Mouse (Mus musculus) megakaryocyte-erythroid progenitor cell, adult 5-6 weeks (primary cell): ENCODE data around the gene Syce3. TPM values are rescaled to one million over a fixed set of nuclear protein-coding genes. Genes with fewer than 3 reads are reported as not detected.

ENCODE experiments used
- ATAC-seq: replicated peaks from 2 replicates; pipeline ENCODE4 v1.8.0; 2016; ENCODE audit warnings: mild to moderate bottlenecking, inconsistent platforms; ENCODE audit not compliant: severe bottlenecking, poor library complexity, low FRiP score, low TSS enrichment
- total RNA-seq, 2 experiments: library from RNA; stranded (forward) in 1 of 2; stranded (reverse) in 1 of 2; fragments of 200-1000, 215-1000 nt in 1 of 2; fragments of >200 nt in 1 of 2; fragmentation: Nextera tagmentation in 1 of 2; gene quantifications; 2 replicates each; pipeline ENCODE4 v1.2.3; 2014 to 2017

Gene Syce3
- total RNA-seq, 2 experiments from 2014 or later: not detected

DNA sequence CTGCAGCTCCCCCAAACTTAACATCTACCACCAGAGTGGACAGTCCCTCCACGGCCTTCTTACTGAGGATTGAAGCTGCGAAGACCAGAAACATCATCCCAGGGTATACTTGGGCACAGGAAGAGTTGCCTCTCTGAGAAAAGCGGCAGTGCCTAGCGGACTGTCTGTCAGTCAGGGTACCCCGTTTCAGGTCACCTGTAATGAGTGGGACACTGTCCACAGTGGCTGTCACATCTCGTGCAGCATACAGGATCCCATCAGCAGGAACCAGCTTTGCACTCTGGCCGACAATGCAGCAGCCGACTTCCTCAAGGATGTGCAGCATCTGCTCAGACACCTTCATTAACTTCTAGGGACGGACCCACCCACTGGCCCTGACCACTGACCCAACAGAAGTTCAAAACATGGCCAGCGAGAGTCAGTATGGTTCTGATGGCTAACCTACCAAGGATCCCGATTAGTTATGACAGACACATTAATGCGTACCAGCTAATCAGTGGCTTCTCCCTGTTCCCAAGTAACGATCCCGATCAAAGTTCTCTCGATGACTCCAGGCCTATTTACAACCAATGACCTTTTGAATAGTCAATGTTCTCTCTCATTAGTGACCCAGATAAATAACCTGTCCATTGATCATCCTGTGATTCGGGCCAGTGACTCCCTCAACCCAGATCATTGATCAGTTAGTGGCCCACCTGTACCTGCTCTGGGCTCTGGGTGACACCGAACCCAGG lies 35.3 kb downstream of the Syce3 start:
- ATAC-seq: no peak

GRCm38 (mm10) chr15:89374340-89374739 lies 36.0 kb downstream of the Syce3 start:
- no peak for ATAC-seq

DNA sequence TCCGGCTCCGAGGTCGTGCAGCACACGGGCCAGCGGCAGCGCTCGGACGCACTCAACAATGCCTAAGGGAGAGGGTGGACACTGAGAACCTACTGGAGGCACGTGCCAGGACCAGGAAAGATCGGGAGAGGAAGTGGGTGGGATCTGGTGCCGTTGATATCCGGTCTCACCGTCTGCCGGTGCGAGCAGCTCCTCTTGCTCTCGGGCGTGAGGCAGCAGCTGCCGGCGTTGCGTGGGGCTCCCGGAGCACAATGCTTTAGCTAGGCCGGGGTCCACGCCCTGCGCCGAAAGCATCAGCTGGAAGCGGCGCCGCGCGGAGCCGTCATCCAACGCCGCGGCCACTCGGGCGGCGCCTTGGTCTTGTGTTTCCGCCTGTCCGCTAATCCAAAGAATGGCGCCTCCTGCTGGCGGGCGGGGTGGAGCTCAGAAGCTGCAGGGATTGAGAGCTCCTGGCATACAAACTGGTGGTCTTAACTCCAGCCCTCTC lies 36.5 kb downstream of the Syce3 start, which contains the start of gene Sco2:
Sco2 (minus strand) TSS at position 85 of the 487 bp plus-strand sequence.
- ATAC-seq: peak; percentile 34

DNA sequence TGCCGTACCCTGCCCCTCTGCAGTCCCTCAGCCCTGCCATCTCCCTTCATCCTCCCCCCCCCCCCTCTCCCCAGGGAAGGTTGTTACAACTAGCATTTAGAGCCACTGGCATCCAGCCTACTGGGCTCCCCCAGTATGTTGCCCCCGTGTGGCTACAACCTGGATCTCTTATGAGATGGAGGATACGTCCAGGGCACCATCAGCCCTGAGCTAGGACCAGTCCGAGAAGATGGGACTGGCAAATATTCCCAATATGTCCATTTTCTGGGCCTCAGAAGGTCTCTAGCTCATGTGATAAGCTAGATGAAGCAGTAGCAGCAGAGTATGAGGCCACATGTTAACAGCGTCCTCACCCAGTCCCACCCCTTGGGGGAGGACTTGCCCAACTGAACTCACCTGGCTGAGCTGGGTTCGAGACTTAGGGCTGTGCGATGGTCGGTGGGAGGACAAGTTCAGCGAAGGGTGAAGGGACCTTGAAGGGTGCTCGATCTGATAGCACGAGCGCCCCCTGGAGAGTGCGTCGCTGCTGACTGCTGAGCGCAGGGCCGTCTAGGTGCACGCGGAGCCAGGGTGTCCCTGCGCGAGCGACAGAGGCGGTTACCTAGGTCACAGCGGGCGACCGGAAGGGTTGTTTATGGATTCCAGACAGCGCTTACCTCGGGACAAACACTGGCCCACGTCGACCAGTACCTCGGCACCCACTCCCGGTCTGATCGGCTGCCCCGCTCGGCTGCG lies 37.1 kb downstream of the Syce3 start:
- peak; percentile 71 for ATAC-seq

GRCm38 (mm10) chr15:89372536-89372935 lies 37.8 kb downstream of the Syce3 start:
- no peak for ATAC-seq

GRCm38 (mm10) chr15:89372068-89372467 lies 38.2 kb downstream of the Syce3 start:
- ATAC-seq: no peak

DNA sequence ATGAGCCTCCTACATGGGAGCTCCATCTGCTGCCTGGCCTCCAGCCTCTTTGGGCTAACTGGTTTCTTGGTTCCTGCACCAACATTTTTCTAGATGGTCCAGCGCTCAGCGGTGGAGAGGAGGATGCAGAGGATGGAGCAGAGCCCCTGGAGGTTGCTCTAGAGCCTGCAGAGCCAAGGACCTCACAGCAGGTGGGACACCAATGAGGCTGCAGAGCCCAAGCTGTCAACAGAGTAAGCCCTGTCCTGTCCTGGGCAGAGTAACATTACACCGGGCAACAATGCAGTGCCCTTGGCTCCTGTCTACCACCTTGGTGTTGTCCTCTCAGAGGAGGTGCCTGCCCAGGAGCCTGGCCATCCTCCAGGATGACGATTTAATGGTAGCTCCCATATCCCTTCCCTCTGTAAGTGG lies 45.2 kb downstream of the Syce3 start:
- ATAC-seq: no peak

GRCm38 (mm10) chr15:89363051-89363450 lies 47.3 kb downstream of the Syce3 start:
- ATAC-seq: no peak

GRCm38 (mm10) chr15:89358784-89359183 lies 51.5 kb downstream of the Syce3 start:
- ATAC-seq: no peak

DNA sequence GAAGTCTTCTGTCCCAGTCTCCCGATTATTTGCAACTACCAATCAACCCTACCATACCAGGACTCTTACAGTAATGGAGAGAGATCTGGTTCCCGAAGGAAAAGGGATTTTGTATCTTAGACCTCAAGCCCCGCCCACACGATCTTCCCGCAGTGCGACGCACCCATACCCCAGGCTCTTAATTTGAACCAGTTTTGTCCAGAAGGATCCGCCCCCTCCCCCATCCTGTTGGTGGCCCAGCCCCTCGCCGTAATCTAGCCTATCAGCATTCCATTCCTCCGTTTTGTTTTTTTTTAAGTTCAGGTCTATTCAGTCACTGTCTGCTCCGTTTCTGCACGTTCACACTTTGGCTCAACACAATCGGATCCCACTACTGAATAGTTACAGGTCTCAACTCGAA lies 53.9 kb downstream of the Syce3 start:
- ATAC-seq: peak; percentile 56

- ATAC-seq: peak; percentile 74
These were observed 54.8 kb downstream of the Syce3 start, which contains the start of the genes Lmf2 and Ncaph2 for GRCm38 (mm10) chr15:89355241-89356187. Lmf2 (minus strand) TSS chr15:89355659. Ncaph2 (plus strand) TSS chr15:89355719.

DNA sequence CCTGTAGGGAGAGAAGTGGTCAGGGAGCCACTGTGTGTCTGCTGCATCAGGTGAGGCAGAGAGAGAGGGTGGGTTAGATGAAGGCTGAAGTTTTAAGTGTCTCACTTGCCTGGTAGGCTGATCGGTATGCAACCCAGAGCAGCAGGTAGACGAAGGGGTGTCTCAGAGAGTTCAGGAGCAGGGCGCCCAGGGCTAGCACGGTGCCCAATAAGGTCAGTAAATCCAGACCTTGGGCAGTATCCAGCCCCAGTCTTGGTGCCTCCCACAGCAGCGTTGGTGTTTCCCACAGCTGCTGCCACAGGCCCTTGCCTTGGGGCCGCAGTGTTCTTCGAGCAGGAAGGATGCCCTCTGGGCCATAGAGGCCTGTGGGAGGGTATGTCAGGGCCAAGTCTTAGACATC lies 55.8 kb downstream of the Syce3 start:
- no peak for ATAC-seq

DNA sequence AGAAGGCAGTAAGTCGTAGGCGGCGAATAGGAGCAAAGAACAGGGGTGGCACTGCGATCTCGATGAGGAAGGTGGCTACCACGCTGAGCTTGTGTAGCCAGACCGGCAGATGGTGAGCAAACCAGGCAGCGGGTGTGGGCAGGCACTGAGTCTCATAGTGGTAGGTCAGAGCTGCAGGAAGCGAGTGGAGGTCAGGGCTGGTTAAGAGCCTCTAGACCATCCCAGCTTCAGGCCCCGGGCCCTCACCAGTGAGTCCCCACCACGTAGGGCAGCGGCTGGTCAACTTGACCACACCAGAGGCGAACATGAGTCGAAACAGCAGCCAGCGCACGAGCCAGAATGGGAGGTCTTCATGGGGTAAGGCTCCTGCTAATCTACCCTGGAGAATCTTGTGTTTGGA lies 56.5 kb downstream of the Syce3 start:
- ATAC-seq: no peak

GRCm38 (mm10) chr15:89352795-89353194 lies 57.5 kb downstream of the Syce3 start:
- no peak for ATAC-seq

DNA sequence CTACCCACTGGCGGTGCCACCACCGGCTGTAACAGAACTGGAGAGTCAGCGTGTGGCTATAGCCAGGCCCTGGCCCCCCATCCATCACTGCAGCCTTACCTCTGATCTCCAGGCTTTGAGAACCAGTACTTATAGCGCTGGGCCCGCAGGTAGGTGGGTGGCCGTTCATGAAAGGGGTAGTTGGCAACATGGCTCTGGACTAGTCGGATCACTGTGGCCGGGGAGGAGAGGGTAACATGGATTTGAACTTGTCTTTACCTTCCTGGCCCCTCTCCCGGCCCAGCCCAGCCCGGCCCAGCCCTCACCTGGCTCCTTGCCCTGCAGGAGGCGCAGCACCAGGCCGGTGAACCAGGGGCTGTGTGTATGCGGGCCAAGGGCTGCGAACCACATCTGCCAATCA lies 58.2 kb downstream of the Syce3 start:
- ATAC-seq: no peak

DNA sequence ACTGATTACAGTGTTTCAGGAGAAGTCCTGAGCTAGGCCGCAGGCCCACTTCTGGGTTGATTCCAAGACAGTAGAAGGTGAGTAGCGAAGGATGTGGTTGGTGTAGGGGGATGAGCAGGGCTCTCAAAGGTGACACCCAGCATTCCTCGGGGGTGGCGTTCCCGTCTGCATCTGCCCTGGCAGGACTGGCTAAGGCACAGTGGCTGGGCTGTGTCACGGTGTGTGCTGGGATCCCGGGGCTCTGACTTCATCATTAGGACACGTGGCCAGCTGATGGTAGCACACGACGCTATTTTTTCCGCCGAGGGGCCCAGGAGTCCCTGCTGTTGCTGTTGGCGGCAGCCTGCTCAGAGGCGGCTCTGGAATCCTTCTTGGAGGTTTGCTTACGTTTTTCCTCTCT lies 59.0 kb downstream of the Syce3 start:
- no peak for ATAC-seq

DNA sequence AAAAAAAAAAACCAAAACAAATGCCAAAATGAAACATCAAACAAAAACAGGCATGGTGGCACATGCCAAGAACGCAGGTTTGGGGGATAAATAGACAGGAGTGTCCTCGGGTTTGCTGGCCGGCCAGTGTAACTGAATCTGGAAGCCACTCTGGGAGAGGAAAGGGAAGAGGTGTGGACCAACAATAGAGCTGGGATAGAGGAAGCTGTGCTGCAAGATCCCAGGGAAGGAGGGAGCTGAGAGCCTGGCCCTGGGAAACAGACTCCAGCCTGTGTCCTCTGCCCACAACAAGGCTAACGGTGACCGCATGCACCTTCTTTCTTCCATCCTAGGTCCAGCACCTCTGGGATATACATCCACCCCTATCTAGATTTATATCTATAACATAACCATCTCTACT lies 59.9 kb downstream of the Syce3 start:
- no peak for ATAC-seq

- ATAC-seq: no peak
These were observed 67.0 kb downstream of the Syce3 start for GRCm38 (mm10) chr15:89343325-89343724.

GRCm38 (mm10) chr15:89341678-89342077 lies 68.6 kb downstream of the Syce3 start:
- no peak for ATAC-seq
